In the genomic region with DNA sequence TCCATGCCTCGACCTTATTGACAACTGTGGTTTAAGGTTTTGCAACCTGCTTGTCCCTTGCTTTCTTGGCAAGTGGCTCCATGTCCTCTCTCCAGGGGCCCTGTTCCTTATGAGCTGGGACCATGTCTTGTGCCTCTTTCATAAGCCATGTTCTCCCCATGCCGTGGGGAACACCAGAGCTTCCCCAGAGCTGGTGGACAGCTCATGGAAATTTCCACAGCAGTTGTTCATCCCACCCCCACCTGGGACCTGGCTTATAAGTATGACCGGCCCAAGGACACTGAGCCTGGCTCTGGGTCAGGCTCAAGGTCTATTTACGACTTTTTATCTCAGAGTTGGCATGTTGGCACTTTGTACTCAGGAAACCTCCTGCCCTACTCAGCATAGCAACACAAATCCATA, we compare ENCODE assay signal across 12 mouse cellular contexts. TPM values are rescaled to one million over a fixed set of nuclear protein-coding genes. Genes with fewer than 3 reads are reported as not detected.
DNase-seq lines count a peak whose midpoint lies in the region; ATAC-seq and TF ChIP-seq lines count a peak whose summit lies in the region.
"Had no signal": no experiment of that assay in that cellular context is flagged by ENCODE, and none has a peak within 500 bp of the region (broad histone marks: within the 10 kb centered on the region; RNA-seq: fewer than 3 reads in every experiment).

No protein-coding gene starts in this region.

- ATAC-seq in heart, embryonic 11.5 days (replicated peaks; ENCODE audit: insufficient number of reproducible peaks, low FRiP score, low TSS enrichment): no peak
- ATAC-seq in intestine, embryonic 15.5 days: peak; percentile 32; the same call in 1 of the 2 replicates

- no peak overlapping the region for H3K27ac ChIP-seq in heart, embryonic 11.5 days (ENCODE audit: low read depth, low read length)
- H3K27ac ChIP-seq in brown adipose tissue, adult 24 weeks (replicated peaks; ENCODE audit: low read depth, low read length): peak overlapping the region; percentile 68
- H3K27ac ChIP-seq in intestine, embryonic 15.5 days: no peak overlapping the region
- no peak overlapping the region for H3K27ac ChIP-seq in layer of hippocampus, adult 2 months
- H3K27ac ChIP-seq: midbrain, embryonic 10.5 days; neural tube, embryonic 12.5 days had no signal

- no peaks in the 10 kb centered on the region for H3K9me3 ChIP-seq in heart, embryonic 11.5 days (replicated peaks; ENCODE audit: control insufficient read depth, low read length)
- no peaks in the 10 kb centered on the region for H3K9me3 ChIP-seq in intestine, embryonic 15.5 days
- H3K9me3 ChIP-seq: midbrain, embryonic 10.5 days; neural tube, embryonic 12.5 days had no signal

- H3K4me2 ChIP-seq in heart, embryonic 11.5 days: no peak overlapping the region
- no peak overlapping the region for H3K4me2 ChIP-seq in intestine, embryonic 15.5 days (replicated peaks)
- H3K4me2 ChIP-seq: neural tube, embryonic 12.5 days had no signal

- H3K36me3 ChIP-seq in heart, embryonic 11.5 days (ENCODE audit: control insufficient read depth, insufficient read depth, low read length): no peaks in the 10 kb centered on the region
- no peaks in the 10 kb centered on the region for H3K36me3 ChIP-seq in intestine, embryonic 15.5 days
- H3K36me3 ChIP-seq: midbrain, embryonic 10.5 days; neural tube, embryonic 12.5 days had no signal

- no peak overlapping the region for H3K4me3 ChIP-seq in heart, embryonic 11.5 days (ENCODE audit: low read depth, low read length)
- no peak overlapping the region for H3K4me3 ChIP-seq in brown adipose tissue, adult 24 weeks (ENCODE audit: insufficient read depth, low read depth, low read length)
- no peak overlapping the region for H3K4me3 ChIP-seq in intestine, embryonic 15.5 days (replicated peaks)
- no peak overlapping the region for H3K4me3 ChIP-seq in layer of hippocampus, adult 2 months
- H3K4me3 ChIP-seq: midbrain, embryonic 10.5 days; neural tube, embryonic 12.5 days had no signal

- TF ChIP-seq CTCF in layer of hippocampus, adult 2 months (conservative IDR thresholded peaks at IDR 0.05): no peak

- no peaks in the 10 kb centered on the region for H3K4me1 ChIP-seq in heart, embryonic 11.5 days (ENCODE audit: control insufficient read depth, insufficient read depth, low read length)
- H3K4me1 ChIP-seq in brown adipose tissue, adult 24 weeks (ENCODE audit: control insufficient read depth, insufficient read depth, insufficient read length, low read length): no peaks in the 10 kb centered on the region
- H3K4me1 ChIP-seq in intestine, embryonic 15.5 days (replicated peaks): no peaks in the 10 kb centered on the region
- H3K4me1 ChIP-seq: midbrain, embryonic 10.5 days; neural tube, embryonic 12.5 days had no signal

- DNase-seq in heart, adult 8-10 months (ENCODE audit: low spot score): peak; percentile 71
- peak; percentile 83 for DNase-seq in adrenal gland, adult 8-10 months
- DNase-seq in lung, postnatal 14 days: no peak
- DNase-seq in layer of hippocampus, adult 2 months (ENCODE audit: low spot score in 2 of 2): no peak
- DNase-seq: cerebellum, adult 9-10 months; lung, adult 2 months; thymus, adult 2 months had no signal

- no peaks in the 10 kb centered on the region for H3K27me3 ChIP-seq in heart, embryonic 11.5 days (ENCODE audit: control insufficient read depth, insufficient read depth, low read length)
- no peaks in the 10 kb centered on the region for H3K27me3 ChIP-seq in intestine, embryonic 15.5 days (replicated peaks)
- H3K27me3 ChIP-seq: neural tube, embryonic 12.5 days had no signal

- H3K9ac ChIP-seq in heart, embryonic 11.5 days (ENCODE audit: low read depth, low read length): no peak overlapping the region
- H3K9ac ChIP-seq in intestine, embryonic 15.5 days: no peak overlapping the region
- H3K9ac ChIP-seq: neural tube, embryonic 12.5 days had no signal

- WGBS in heart, embryonic 11.5 days (ENCODE audit: insufficient replicate concordance): 49% methylated on average over 4 of the region's 4 CpGs
- 78% methylated on average over 4 of the region's 4 CpGs for WGBS in intestine, embryonic 15.5 days

RNA-seq across cellular contexts. Expression of a gene that starts 10.6 kb away (rescaled TPM):
- 1,000 to 10,000 TPM in 1 of 4 experiments, 100 to 1,000 TPM in 3; 923 to 1,131 (median 957) TPM for total RNA-seq in heart, adult 8-10 months (2022)
- polyA plus RNA-seq in heart, embryonic 11.5 days (2014; fragmentation: Nextera tagmentation; extraction: Ambion mirVana): 8.6 and 10.8 TPM in 2 replicates
- 100 to 1,000 TPM in 3 of 4 experiments, 10 to 100 TPM in 1; 85.1 to 269 (median 187) TPM for total RNA-seq in adrenal gland, adult 8-10 months (2022)
- polyA plus RNA-seq in brown adipose tissue, adult 24 weeks (2012; ENCODE audit: insufficient read depth, insufficient read length, missing spikeins): 1,169 and 1,640 TPM in 2 replicates
- polyA plus RNA-seq in intestine, embryonic 15.5 days (2015; fragmentation: Nextera tagmentation; extraction: Ambion mirVana): 20.4 and 22.1 TPM in 2 replicates
- 10 to 100 TPM; 56.1 to 65.6 TPM for total RNA-seq in layer of hippocampus, adult 2 months (2021)

RNA-seq across cellular contexts. Expression of a gene that starts 53.2 kb away (rescaled TPM):
- total RNA-seq in heart, adult 8-10 months (2022): 10 to 100 TPM; 14.7 to 16.0 (median 15.3) TPM
- polyA plus RNA-seq in heart, embryonic 11.5 days (2014; fragmentation: Nextera tagmentation; extraction: Ambion mirVana): 14.7 and 17.3 TPM in 2 replicates
- total RNA-seq in adrenal gland, adult 8-10 months (2022): 10 to 100 TPM; 33.1 to 43.1 (median 38.4) TPM
- 11.6 and 17.9 TPM in 2 replicates for polyA plus RNA-seq in brown adipose tissue, adult 24 weeks (2012; ENCODE audit: insufficient read depth, insufficient read length, missing spikeins)
- 16.0 and 21.6 TPM in 2 replicates for polyA plus RNA-seq in intestine, embryonic 15.5 days (2015; fragmentation: Nextera tagmentation; extraction: Ambion mirVana)
- total RNA-seq in layer of hippocampus, adult 2 months (2021): 10 to 100 TPM; 17.2 to 22.2 TPM

Comparison
In these comparisons a context has a peak if more than half of its experiments do, and no peak if none do; other contexts are left out.
1. DNase-seq: peak in heart, adult 8-10 months (single experiment) and adrenal gland, adult 8-10 months (single experiment); none in lung, postnatal 14 days (single experiment) and layer of hippocampus, adult 2 months (0 of 2).